20 mouse cellular contexts compared by ENCODE assay signal in genomic region chr9:60262515-60263140, GRCm38 (mm10).
A peak's percentile ranks its signal among the peaks of the same experiment; 100 is the strongest.
DNase-seq lines count a peak whose midpoint lies in the region; ATAC-seq lines count a peak whose summit lies in the region.
"Had no signal": no experiment of that assay in that cellular context is flagged by ENCODE, and none has a peak within 500 bp of the region (broad histone marks: within the 10 kb centered on the region; RNA-seq: fewer than 3 reads in every experiment).

No protein-coding gene starts in this region.

- no peak overlapping the region; the same call in 1 of the 2 replicates for H3K4me2 ChIP-seq in liver, embryonic 11.5 days
- H3K4me2 ChIP-seq: hindbrain, embryonic 14.5 days; kidney, embryonic 15.5 days; limb, embryonic 13.5 days; lung, embryonic 15.5 days had no signal

- peaks cover 58% of the 10 kb centered on the region for H3K4me1 ChIP-seq in megakaryocyte, embryonic 14.5 days
- peaks cover 3% of the 10 kb centered on the region; the same call in 1 of the 2 replicates for H3K4me1 ChIP-seq in liver, embryonic 11.5 days (replicated peaks; ENCODE audit: control insufficient read depth, insufficient read depth, low read length)

- intact Hi-C loops in left cerebral cortex, postnatal 4 days (cut with DNase I), result no loop called here

- 47% methylated on average over 6 of the region's 6 CpGs for WGBS in liver, embryonic 11.5 days

- no peak for ATAC-seq in megakaryocyte, adult 5-6 weeks (ENCODE audit: poor library complexity, severe bottlenecking)
- peak; percentile 65 for ATAC-seq in liver, embryonic 11.5 days (replicated peaks; ENCODE audit: low FRiP score)
- peak; percentile 63 for ATAC-seq in megakaryocyte progenitor cell, adult 5-6 weeks (replicated peaks; ENCODE audit: poor library complexity)
- ATAC-seq: forebrain, embryonic 14.5 days had no signal

- H3K27me3 ChIP-seq in megakaryocyte, embryonic 14.5 days (replicated peaks), result peaks cover 3% of the 10 kb centered on the region
- no peaks in the 10 kb centered on the region for H3K27me3 ChIP-seq in liver, embryonic 11.5 days (replicated peaks; ENCODE audit: control insufficient read depth, insufficient read depth, low read length)
- H3K27me3 ChIP-seq: kidney, embryonic 15.5 days; limb, embryonic 13.5 days; lung, embryonic 15.5 days had no signal

- no peaks in the 10 kb centered on the region for H3K36me3 ChIP-seq in megakaryocyte, embryonic 14.5 days (replicated peaks; ENCODE audit: low read length)
- H3K36me3 ChIP-seq in liver, embryonic 11.5 days (ENCODE audit: control insufficient read depth, insufficient read depth, low read length), result no peaks in the 10 kb centered on the region
- H3K36me3 ChIP-seq: embryonic facial prominence, embryonic 10.5 days; G1E; heart, embryonic 10.5 days; kidney, embryonic 15.5 days; limb, embryonic 13.5 days; lung, embryonic 15.5 days had no signal

- no peaks in the 10 kb centered on the region for H3K9me3 ChIP-seq in megakaryocyte, embryonic 14.5 days
- no peaks in the 10 kb centered on the region for H3K9me3 ChIP-seq in liver, embryonic 11.5 days (ENCODE audit: control insufficient read depth, low read length)
- H3K9me3 ChIP-seq: embryonic facial prominence, embryonic 10.5 days; G1E; heart, embryonic 10.5 days; kidney, embryonic 15.5 days; limb, embryonic 13.5 days; lung, embryonic 15.5 days had no signal

- H3K4me3 ChIP-seq in megakaryocyte, embryonic 14.5 days (replicated peaks), result peak overlapping the region; percentile 57
- H3K4me3 ChIP-seq in liver, embryonic 11.5 days (ENCODE audit: low read depth, low read length), result no peak overlapping the region
- H3K4me3 ChIP-seq: embryonic facial prominence, embryonic 10.5 days; heart, embryonic 10.5 days; kidney, embryonic 15.5 days; limb, embryonic 13.5 days; lung, embryonic 15.5 days had no signal

- peak; percentile 73 for DNase-seq in MEL-GATA-1-ER (ENCODE audit: extremely low read depth, low read depth)
- DNase-seq in liver, embryonic 11.5 days (ENCODE audit: low spot score), result no peak
- no peak for DNase-seq in gastrocnemius, postnatal 4 days (ENCODE audit: low spot score in 2 of 2)
- DNase-seq in left cerebral cortex, postnatal 4 days, result no peak
- DNase-seq in thymus, adult 18-20 months, result no peak
- DNase-seq: cerebellum, adult 2 months; gastrocnemius, postnatal 36 days; heart, postnatal 10 days; thymus, postnatal 36 days had no signal

- H3K9ac ChIP-seq in liver, embryonic 11.5 days (ENCODE audit: low read depth, low read length), result no peak overlapping the region
- H3K9ac ChIP-seq: hindbrain, embryonic 14.5 days; kidney, embryonic 15.5 days; limb, embryonic 13.5 days; lung, embryonic 15.5 days had no signal

- no peak overlapping the region for H3K27ac ChIP-seq in liver, embryonic 11.5 days (ENCODE audit: low read depth, low read length)
- H3K27ac ChIP-seq: embryonic facial prominence, embryonic 10.5 days; heart, embryonic 10.5 days; hindbrain, embryonic 14.5 days; kidney, embryonic 15.5 days; limb, embryonic 13.5 days; lung, embryonic 15.5 days had no signal
